Mouse (Mus musculus): ENCODE results near the gene Gm40193. TPM values are rescaled to one million over a fixed set of nuclear protein-coding genes. Genes with fewer than 3 reads are reported as not detected.
"Not testable (repeated sequence)": the region's sequence is repeated elsewhere in the genome, so short reads cannot be mapped to it uniquely, and the experiment has no call there.

The Gm40193 gene
- not detected in 2 replicates for polyA plus RNA-seq (2015; fragmentation: Nextera tagmentation; extraction: Ambion mirVana)

- 77% methylated on average over 6 of the region's 6 CpGs for WGBS
- H3K36me3 ChIP-seq (ENCODE audit: poor library complexity, severe bottlenecking) = peaks cover 15% of the 10 kb centered on the region
These were observed at the start of gene Gm40193 for GRCm38 (mm10) chr11:70532839-70533238. Gene Gm40193 (minus strand): TSS chr11:70532939.

GRCm38 (mm10) chr11:70582196-70582595 is 49.5 kb upstream of the Gm40193 start:
- no peak for ATAC-seq
- no peaks in the 10 kb centered on the region for H3K9me3 ChIP-seq (replicated peaks)
- H3K9ac ChIP-seq = no peak overlapping the region
- H3K27ac ChIP-seq = no peak overlapping the region
- H3K27me3 ChIP-seq = no peaks in the 10 kb centered on the region
- no peaks in the 10 kb centered on the region for H3K36me3 ChIP-seq (ENCODE audit: poor library complexity, severe bottlenecking)
- H3K4me1 ChIP-seq = peaks cover 61% of the 10 kb centered on the region
- H3K4me2 ChIP-seq = no peak overlapping the region
- no peak overlapping the region for H3K4me3 ChIP-seq
- 79% methylated on average over 3 of the region's 3 CpGs for WGBS

More at GRCm38 (mm10) chr11:70532839-70533238, at the start of gene Gm40193:
- Histone ChIP-seq H3K27ac (no peak within 1 kb of the TSS), H3K4me3 (no peak within 1 kb of the TSS), H3K27me3 (0 out of 2 replicates have a peak, but pooled peaks cover 4% of the 10 kb centered on the region), H3K9ac (no peak within 1 kb of the TSS), H3K4me2 (no peak within 1 kb of the TSS), H3K4me1 (no peaks in the 10 kb centered on the region), H3K9me3 (replicated peaks) (no peaks in the 10 kb centered on the region)
- ATAC-seq = no peak

- H3K27me3 ChIP-seq = no peaks in the 10 kb centered on the region
- no peak overlapping the region for H3K4me3 ChIP-seq
These were observed 48.2 kb upstream of the Gm40193 start for GRCm38 (mm10) chr11:70580921-70581320.

GRCm38 (mm10) chr11:70580358-70580720 is 47.6 kb upstream of the Gm40193 start:
- WGBS = 58% methylated on average over 5 of the region's 5 CpGs
- Histone ChIP-seq H3K9ac (no peak overlapping the region; the same call in 1 of the 2 replicates), H3K4me1 (peaks cover 57% of the 10 kb centered on the region), H3K27ac (no peak overlapping the region), H3K36me3 (ENCODE audit: poor library complexity, severe bottlenecking) (no peaks in the 10 kb centered on the region), H3K9me3 (replicated peaks) (no peaks in the 10 kb centered on the region), H3K27me3 (no peaks in the 10 kb centered on the region), H3K4me2 (no peak overlapping the region), H3K4me3 (no peak overlapping the region)
- no peak for ATAC-seq

More at GRCm38 (mm10) chr11:70580921-70581320, 48.2 kb upstream of the Gm40193 start:
- peaks cover 63% of the 10 kb centered on the region for H3K4me1 ChIP-seq
- H3K4me2 ChIP-seq = no peak overlapping the region
- H3K27ac ChIP-seq = no peak overlapping the region
- no peaks in the 10 kb centered on the region for H3K36me3 ChIP-seq (ENCODE audit: poor library complexity, severe bottlenecking)
- ATAC-seq = no peak
- WGBS = 91% methylated on average over 3 of the region's 3 CpGs
- H3K9ac ChIP-seq = no peak overlapping the region
- H3K9me3 ChIP-seq (replicated peaks) = no peaks in the 10 kb centered on the region

GRCm38 (mm10) chr11:70579710-70580357 is 47.1 kb upstream of the Gm40193 start:
- Histone ChIP-seq H3K9me3 (replicated peaks) (no peaks in the 10 kb centered on the region), H3K27me3 (no peaks in the 10 kb centered on the region), H3K36me3 (ENCODE audit: poor library complexity, severe bottlenecking) (no peaks in the 10 kb centered on the region), H3K9ac (peak overlapping the region; percentile 21; the same call in 1 of the 2 replicates), H3K27ac (no peak overlapping the region), H3K4me3 (no peak overlapping the region), H3K4me1 (peaks cover 52% of the 10 kb centered on the region), H3K4me2 (no peak overlapping the region)
- WGBS = 83% methylated on average over 9 of the region's 9 CpGs
- ATAC-seq = no peak

GRCm38 (mm10) chr11:70578962-70579361 is 46.2 kb upstream of the Gm40193 start:
- H3K4me1 ChIP-seq = peaks cover 48% of the 10 kb centered on the region
- no peak overlapping the region for H3K4me2 ChIP-seq
- no peak overlapping the region for H3K27ac ChIP-seq
- no peak overlapping the region for H3K4me3 ChIP-seq
- H3K27me3 ChIP-seq = no peaks in the 10 kb centered on the region
- no peak for ATAC-seq
- no peaks in the 10 kb centered on the region for H3K36me3 ChIP-seq (ENCODE audit: poor library complexity, severe bottlenecking)
- no peaks in the 10 kb centered on the region for H3K9me3 ChIP-seq (replicated peaks)
- H3K9ac ChIP-seq = no peak overlapping the region
- 90% methylated on average over 6 of the region's 6 CpGs for WGBS

- Histone ChIP-seq H3K27me3 (no peaks in the 10 kb centered on the region), H3K36me3 (ENCODE audit: poor library complexity, severe bottlenecking) (no peaks in the 10 kb centered on the region), H3K4me3 (no peak overlapping the region), H3K4me2 (no peak overlapping the region), H3K9ac (no peak overlapping the region; the same call in 1 of the 2 replicates), H3K27ac (no peak overlapping the region), H3K4me1 (peaks cover 52% of the 10 kb centered on the region), H3K9me3 (replicated peaks) (no peaks in the 10 kb centered on the region)
- WGBS = 81% methylated on average over 3 of the region's 3 CpGs
- no peak for ATAC-seq
These were observed 44.5 kb upstream of the Gm40193 start for GRCm38 (mm10) chr11:70577201-70577600.

GRCm38 (mm10) chr11:70573872-70574271 is 41.1 kb upstream of the Gm40193 start:
- H3K4me3 ChIP-seq = no peak overlapping the region
- 38% methylated on average over 6 of the region's 6 CpGs for WGBS
- no peak overlapping the region for H3K4me2 ChIP-seq
- peaks cover 37% of the 10 kb centered on the region for H3K4me1 ChIP-seq
- H3K9me3 ChIP-seq (replicated peaks) = no peaks in the 10 kb centered on the region
- ATAC-seq = no peak
- H3K27me3 ChIP-seq = no peaks in the 10 kb centered on the region
- H3K36me3 ChIP-seq (ENCODE audit: poor library complexity, severe bottlenecking) = no peaks in the 10 kb centered on the region
- H3K27ac ChIP-seq = 0 out of 2 replicates have a peak overlapping the region, but pooled peaks have one; percentile 32
- H3K9ac ChIP-seq = 0 out of 2 replicates have a peak overlapping the region, but pooled peaks have one; percentile 38

- no peaks in the 10 kb centered on the region for H3K36me3 ChIP-seq (ENCODE audit: poor library complexity, severe bottlenecking)
- H3K4me1 ChIP-seq = peaks cover 23% of the 10 kb centered on the region
- no peak for ATAC-seq
- no peaks in the 10 kb centered on the region for H3K9me3 ChIP-seq (replicated peaks)
- H3K4me3 ChIP-seq = no peak overlapping the region
- H3K27me3 ChIP-seq = no peaks in the 10 kb centered on the region
- H3K27ac ChIP-seq = no peak overlapping the region
- H3K9ac ChIP-seq = no peak overlapping the region
- no peak overlapping the region for H3K4me2 ChIP-seq
- WGBS = 72% methylated on average over 5 of the region's 5 CpGs
These were observed 39.7 kb upstream of the Gm40193 start for GRCm38 (mm10) chr11:70572348-70572902.

GRCm38 (mm10) chr11:70571641-70572040 is 38.9 kb upstream of the Gm40193 start:
- Histone ChIP-seq H3K27me3 (no peaks in the 10 kb centered on the region), H3K36me3 (ENCODE audit: poor library complexity, severe bottlenecking) (no peaks in the 10 kb centered on the region), H3K27ac (no peak overlapping the region), H3K9me3 (replicated peaks) (no peaks in the 10 kb centered on the region), H3K9ac (no peak overlapping the region), H3K4me3 (no peak overlapping the region), H3K4me2 (no peak overlapping the region), H3K4me1 (peaks cover 20% of the 10 kb centered on the region)
- WGBS = 97% methylated on average over 1 of the region's 1 CpGs
- ATAC-seq = no peak

GRCm38 (mm10) chr11:70570614-70571013 is 37.9 kb upstream of the Gm40193 start:
- not testable (repeated sequence) for H3K27ac ChIP-seq; H3K4me2 ChIP-seq; ATAC-seq; H3K36me3 ChIP-seq (ENCODE audit: poor library complexity, severe bottlenecking); H3K9me3 ChIP-seq (replicated peaks); H3K4me3 ChIP-seq; H3K9ac ChIP-seq; H3K27me3 ChIP-seq
- H3K4me1 ChIP-seq = peaks cover 27% of the 10 kb centered on the region
- WGBS = 86% methylated on average over 1 of the region's 1 CpGs

GRCm38 (mm10) chr11:70566586-70566985 is 33.8 kb upstream of the Gm40193 start:
- 71% methylated on average over 7 of the region's 7 CpGs for WGBS
- no peak overlapping the region for H3K4me3 ChIP-seq
- H3K4me2 ChIP-seq = no peak overlapping the region
- no peaks in the 10 kb centered on the region for H3K36me3 ChIP-seq (ENCODE audit: poor library complexity, severe bottlenecking)
- peaks cover 40% of the 10 kb centered on the region for H3K4me1 ChIP-seq
- H3K27ac ChIP-seq = no peak overlapping the region
- ATAC-seq = no peak
- no peaks in the 10 kb centered on the region for H3K9me3 ChIP-seq (replicated peaks)
- H3K27me3 ChIP-seq = no peaks in the 10 kb centered on the region
- no peak overlapping the region for H3K9ac ChIP-seq

Measured in forebrain, embryonic 13.5 days (tissue).